Mouse (Mus musculus): ENCODE results near the gene Zc3h12b. TPM values are rescaled to one million over a fixed set of nuclear protein-coding genes. Genes with fewer than 3 reads are reported as not detected.
A peak's percentile ranks its signal among the peaks of the same experiment; 100 is the strongest.

Zc3h12b gene
- polyA plus RNA-seq (2021) = 8.1 TPM

DNA sequence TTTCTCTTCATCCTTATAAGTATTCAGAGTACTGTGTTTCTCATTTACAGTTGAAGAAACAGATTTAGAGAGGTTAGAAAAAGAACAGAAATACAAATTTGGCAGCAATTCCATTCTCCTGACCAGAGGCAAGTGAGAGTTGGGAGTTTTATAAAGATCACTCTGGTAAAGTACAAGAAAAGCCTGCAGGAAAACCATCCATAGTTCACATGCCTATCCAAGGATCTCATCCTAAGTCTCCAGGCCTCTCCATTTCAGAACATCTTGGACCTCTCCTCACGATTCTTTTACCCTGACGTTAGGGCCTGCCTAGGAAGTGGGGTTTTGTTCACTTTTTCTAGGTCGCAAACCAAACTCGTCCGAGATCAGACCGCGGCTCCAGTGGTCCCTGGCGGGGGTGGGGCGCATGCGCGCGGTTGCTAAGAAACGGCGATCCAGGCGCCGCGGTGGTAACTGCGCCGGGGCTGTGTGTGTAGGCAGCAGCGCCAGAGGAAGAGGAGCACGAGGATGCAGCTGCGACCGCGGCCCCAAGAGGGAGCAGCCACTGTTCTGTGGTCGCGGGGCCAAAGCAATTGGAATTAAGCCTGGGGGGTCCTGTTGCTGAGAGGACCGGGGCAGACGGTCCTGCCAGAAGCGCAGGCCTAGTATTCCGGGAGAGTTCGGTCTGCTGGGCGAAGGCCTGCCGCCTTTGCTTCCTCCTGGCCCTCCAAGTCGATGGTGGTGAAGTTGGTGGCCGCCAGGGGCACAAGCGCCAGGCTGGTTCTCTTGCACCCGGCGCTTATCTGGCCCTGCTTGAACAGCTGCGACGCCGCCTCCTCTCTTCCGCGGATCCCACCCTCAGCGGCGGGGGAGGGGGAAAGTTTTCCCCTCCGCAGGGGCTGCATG is at the start of gene Zc3h12b:
Zc3h12b (plus strand) TSS at position 452 of the 885 bp plus-strand sequence.
- DNase-seq (ENCODE audit: low read depth, low spot score) (peak; percentile 10), ATAC-seq (peak; percentile 94)
- peaks cover 58% of the 10 kb centered on the region for H3K27me3 ChIP-seq
- POLR2A ChIA-PET = no interaction called here
- CTCF ChIA-PET = interaction anchor here (1.3 kb wide), 1 partner anchor 218 kb away, joined by 3 read pairs; no protein-coding TSS in a partner anchor
- in situ Hi-C loops (cut with MboI; ENCODE audit: low pct_unique_long_range_greater_than_20kb) = no loop called here
- no peak for TF ChIP-seq CTCF (IDR thresholded peaks at IDR 0.05)

GRCm38 (mm10) chrX:95682206-95682605 is 29.3 kb upstream of the Zc3h12b start:
- ChIA-PET POLR2A (no interaction called here), CTCF (interaction anchor here (1.4 kb wide), 1 partner anchor 272 kb away, joined by 3 read pairs; no protein-coding TSS in a partner anchor)
- H3K27me3 ChIP-seq = peaks cover 45% of the 10 kb centered on the region
- peak; percentile 27 for TF ChIP-seq CTCF (IDR thresholded peaks at IDR 0.05)
- DNase-seq (ENCODE audit: low read depth, low spot score) (peak; percentile 10), ATAC-seq (peak; percentile 98)
- in situ Hi-C loops (cut with MboI; ENCODE audit: low pct_unique_long_range_greater_than_20kb) = loop anchor here (5.0 kb wide), 1 partner anchor 270 kb away; no protein-coding TSS in a partner anchor

DNA sequence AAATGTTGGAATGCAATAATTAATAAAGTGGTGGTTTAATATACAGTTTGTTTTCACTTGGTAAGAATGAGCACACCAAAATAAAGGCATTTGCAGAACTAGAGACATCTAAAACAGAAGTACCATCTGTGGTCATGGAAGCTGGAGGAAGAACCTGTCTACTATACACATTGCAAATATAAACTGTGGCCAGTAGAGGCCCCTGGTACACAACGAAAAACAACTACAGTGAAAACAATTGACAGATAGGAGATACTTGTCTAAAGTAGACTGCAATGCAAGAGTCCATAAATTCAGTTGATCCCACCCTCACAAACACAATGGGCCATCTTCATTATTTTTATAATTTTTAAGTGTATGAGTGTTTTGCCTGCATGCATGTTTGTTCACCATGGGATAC is 24.4 kb upstream of the Zc3h12b start:
- peaks cover 25% of the 10 kb centered on the region for H3K27me3 ChIP-seq
- ATAC-seq (no peak), DNase-seq (ENCODE audit: low read depth, low spot score) (no peak)
- ChIA-PET POLR2A (no interaction called here), CTCF (interaction anchor here (1.9 kb wide), 1 partner anchor 262 kb away, joined by 7 read pairs; no protein-coding TSS in a partner anchor)
- TF ChIP-seq CTCF (IDR thresholded peaks at IDR 0.05) = peak; percentile 33
- in situ Hi-C loops (cut with MboI; ENCODE audit: low pct_unique_long_range_greater_than_20kb) = no loop called here

GRCm38 (mm10) chrX:95738253-95738652 is 26.8 kb downstream of the Zc3h12b start:
- peak; percentile 52 for TF ChIP-seq CTCF (IDR thresholded peaks at IDR 0.05)
- ChIA-PET POLR2A (no interaction called here), CTCF (interaction anchor here (1.0 to 1.2 kb wide), 3 partner anchors 11 to 283 kb away, joined by 3 to 4 read pairs (median 3); no protein-coding TSS in a partner anchor)
- no peak for DNase-seq (ENCODE audit: low read depth, low spot score)
- ATAC-seq = no peak
- peaks cover 11% of the 10 kb centered on the region for H3K27me3 ChIP-seq
- in situ Hi-C loops (cut with MboI; ENCODE audit: low pct_unique_long_range_greater_than_20kb) = no loop called here

GRCm38 (mm10) chrX:95795881-95796280 is 84.4 kb downstream of the Zc3h12b start:
- in situ Hi-C loops (cut with MboI; ENCODE audit: low pct_unique_long_range_greater_than_20kb) = no loop called here
- ATAC-seq = peak; percentile 90
- peak; percentile 57 for DNase-seq (ENCODE audit: low read depth, low spot score)
- H3K27me3 ChIP-seq = peaks cover 7% of the 10 kb centered on the region
- ChIA-PET POLR2A (no interaction called here), CTCF (no interaction called here)
- no peak for TF ChIP-seq CTCF (IDR thresholded peaks at IDR 0.05)

DNA sequence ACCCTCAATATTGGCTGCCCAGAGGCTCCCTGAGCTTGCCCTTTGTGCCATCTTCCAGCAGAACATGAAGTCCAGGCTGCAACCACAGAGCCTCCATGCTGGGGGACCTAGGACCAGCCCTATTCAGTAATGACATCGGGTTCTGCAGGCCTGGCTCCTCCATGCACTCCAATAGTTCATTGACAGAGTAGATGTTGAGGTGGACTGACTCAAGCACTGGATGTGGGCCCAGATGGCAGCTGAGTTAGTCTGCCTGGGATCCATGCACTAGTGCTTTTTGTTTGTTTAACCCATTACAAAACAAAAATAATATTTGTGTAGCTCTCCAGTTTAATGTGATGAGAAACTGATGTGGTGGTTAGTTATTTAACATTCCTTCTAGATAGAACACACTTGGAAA is 90.3 kb downstream of the Zc3h12b start:
- CTCF ChIA-PET = interaction anchor here (0.7 kb wide), 1 partner anchor 18 kb away, joined by 3 read pairs; no protein-coding TSS in a partner anchor
- in situ Hi-C loops (cut with MboI; ENCODE audit: low pct_unique_long_range_greater_than_20kb) = no loop called here
- peaks cover 13% of the 10 kb centered on the region for H3K27me3 ChIP-seq
- peak; percentile 43 for DNase-seq (ENCODE audit: low read depth, low spot score)
- no peak for TF ChIP-seq CTCF (IDR thresholded peaks at IDR 0.05)
- POLR2A ChIA-PET = no interaction called here
- ATAC-seq = peak; percentile 98

DNA sequence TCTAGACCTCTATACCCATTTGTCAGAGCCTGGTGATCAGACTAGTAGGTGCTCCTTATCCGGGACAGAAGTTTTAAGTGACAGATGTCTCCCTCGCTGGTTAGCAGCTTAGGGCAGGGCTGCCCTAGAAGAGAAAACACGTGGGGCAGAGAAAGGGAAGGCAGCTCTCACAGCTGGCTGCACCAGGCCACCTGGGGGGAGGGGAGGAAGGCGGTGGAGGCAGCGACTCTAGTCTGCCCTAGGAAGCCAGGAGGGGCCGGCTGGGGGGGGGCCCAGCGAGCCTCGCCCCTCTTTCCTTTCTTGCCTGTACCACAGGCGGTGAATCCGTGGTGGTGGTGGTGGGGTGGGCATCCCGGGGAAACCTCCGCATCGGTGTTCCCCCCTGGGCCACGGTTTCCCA is 141.3 kb downstream of the Zc3h12b start:
- TF ChIP-seq CTCF (IDR thresholded peaks at IDR 0.05) = no peak
- ChIA-PET CTCF (no interaction called here), POLR2A (no interaction called here)
- DNase-seq (ENCODE audit: low read depth, low spot score) = no peak
- in situ Hi-C loops (cut with MboI; ENCODE audit: low pct_unique_long_range_greater_than_20kb) = no loop called here
- ATAC-seq = no peak
- peaks cover 11% of the 10 kb centered on the region for H3K27me3 ChIP-seq

DNA sequence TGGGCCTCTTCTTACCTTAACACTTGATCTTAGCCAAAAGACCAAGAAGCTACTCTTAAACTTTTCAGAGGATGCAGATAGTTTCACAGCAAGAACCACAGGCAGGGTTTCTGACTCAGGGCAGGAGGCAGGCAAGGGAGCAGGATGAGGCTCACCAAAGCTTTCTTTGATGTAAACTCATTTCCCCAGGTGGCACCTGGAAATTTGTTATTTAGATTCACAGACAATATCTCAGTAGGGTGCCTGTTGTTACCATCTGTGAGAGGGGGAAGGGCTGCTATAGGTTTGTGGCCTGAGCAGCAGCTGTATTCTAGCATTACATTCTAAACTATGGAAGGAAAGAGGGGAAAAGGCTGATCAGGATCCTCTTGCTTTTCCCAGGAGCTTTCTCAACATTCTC is 169.6 kb downstream of the Zc3h12b start:
- ChIA-PET CTCF (no interaction called here), POLR2A (no interaction called here)
- H3K27me3 ChIP-seq = peaks cover 47% of the 10 kb centered on the region
- DNase-seq (ENCODE audit: low read depth, low spot score) (no peak), ATAC-seq (no peak)
- in situ Hi-C loops (cut with MboI; ENCODE audit: low pct_unique_long_range_greater_than_20kb) = no loop called here
- TF ChIP-seq CTCF (IDR thresholded peaks at IDR 0.05) = no peak

- no peak for TF ChIP-seq CTCF (IDR thresholded peaks at IDR 0.05)
- ChIA-PET POLR2A (interaction anchor here (0.6 kb wide), 1 partner anchor 10 kb away, joined by 3 read pairs; no protein-coding TSS in a partner anchor), CTCF (no interaction called here)
- H3K27me3 ChIP-seq = peaks cover 60% of the 10 kb centered on the region
- DNase-seq (ENCODE audit: low read depth, low spot score) = no peak
- no peak for ATAC-seq
- in situ Hi-C loops (cut with MboI; ENCODE audit: low pct_unique_long_range_greater_than_20kb) = no loop called here
Measured at GRCm38 (mm10) chrX:95902716-95903115, 191.2 kb downstream of the Zc3h12b start.

DNA sequence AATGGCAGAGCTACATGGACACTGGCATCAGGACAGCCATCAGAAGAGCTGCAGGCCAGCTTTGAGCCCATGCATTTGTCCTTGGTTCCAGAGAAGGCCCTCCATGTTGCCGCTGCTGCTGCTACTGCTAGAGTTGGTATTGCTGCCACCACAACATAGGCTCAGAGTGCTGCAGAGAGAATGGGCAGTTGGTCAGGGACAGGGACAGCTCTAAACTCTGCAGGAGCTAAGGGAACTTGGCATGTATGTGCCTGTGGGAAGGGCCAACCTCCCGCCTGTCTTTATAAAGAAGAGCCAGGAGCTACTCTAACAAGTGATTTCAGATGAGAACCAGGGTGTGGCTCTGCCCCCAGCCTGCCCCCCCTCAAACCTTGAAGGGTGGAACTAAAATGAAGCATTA is 224.0 kb downstream of the Zc3h12b start:
- ChIA-PET POLR2A (no interaction called here), CTCF (interaction anchor here (1.5 kb wide), 1 partner anchor 14 kb away, joined by 4 read pairs; no protein-coding TSS in a partner anchor)
- no peak for TF ChIP-seq CTCF (IDR thresholded peaks at IDR 0.05)
- H3K27me3 ChIP-seq = peaks cover 44% of the 10 kb centered on the region
- no peak for DNase-seq (ENCODE audit: low read depth, low spot score)
- no peak for ATAC-seq
- in situ Hi-C loops (cut with MboI; ENCODE audit: low pct_unique_long_range_greater_than_20kb) = no loop called here

- H3K27me3 ChIP-seq = peaks cover 13% of the 10 kb centered on the region
- no peak for DNase-seq (ENCODE audit: low read depth, low spot score)
- ATAC-seq = no peak
- no peak for TF ChIP-seq CTCF (IDR thresholded peaks at IDR 0.05)
- ChIA-PET POLR2A (no interaction called here), CTCF (no interaction called here)
- in situ Hi-C loops (cut with MboI; ENCODE audit: low pct_unique_long_range_greater_than_20kb) = no loop called here
Measured at GRCm38 (mm10) chrX:95945496-95945895, 234.0 kb downstream of the Zc3h12b start.
